ENCODE assay signal across 8 mouse cellular contexts in the genomic region with DNA sequence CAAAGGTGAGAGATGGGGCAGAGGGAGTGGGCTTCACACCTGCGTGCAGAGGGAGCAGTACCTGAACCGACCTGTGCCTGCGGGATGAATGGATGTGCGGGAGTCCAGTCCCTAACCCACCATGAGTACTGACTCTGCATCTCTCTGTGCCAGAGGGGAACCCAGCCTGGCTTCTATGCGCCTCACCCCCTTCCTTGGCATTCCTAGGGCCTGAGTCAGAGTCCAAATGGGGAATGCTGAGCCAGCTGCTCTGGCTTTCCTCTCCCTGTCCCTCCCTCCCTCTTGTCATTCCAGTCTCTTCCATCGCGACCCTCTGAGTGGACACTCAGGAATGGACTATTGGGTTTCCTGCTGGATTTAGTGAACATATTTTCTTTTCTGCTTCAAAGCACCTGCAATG. TPM values are rescaled to one million over a fixed set of nuclear protein-coding genes. Genes with fewer than 3 reads are reported as not detected.
DNase-seq lines count a peak whose midpoint lies in the region; ATAC-seq and TF ChIP-seq lines count a peak whose summit lies in the region.

No protein-coding gene starts in this region.

- peak overlapping the region; percentile 79 for H3K9ac ChIP-seq in heart, embryonic 14.5 days (ENCODE audit: low read length)
- H3K9ac ChIP-seq in hindbrain, embryonic 16.5 days (ENCODE audit: low read depth, low read length), result no peak overlapping the region
- H3K9ac ChIP-seq in midbrain, postnatal 0 days (replicated peaks; ENCODE audit: low read length, poor library complexity, severe bottlenecking), result no peak overlapping the region

- WGBS in heart, embryonic 14.5 days, result 25% methylated on average over 7 of the region's 7 CpGs
- WGBS in hindbrain, embryonic 16.5 days, result 66% methylated on average over 7 of the region's 7 CpGs
- WGBS in midbrain, postnatal 0 days, result 70% methylated on average over 7 of the region's 7 CpGs

- no peak for TF ChIP-seq CTCF in midbrain, postnatal 0 days (IDR thresholded peaks at IDR 0.05)

- 0 out of 2 replicates have a peak, but pooled peaks cover 3% of the 10 kb centered on the region for H3K36me3 ChIP-seq in heart, embryonic 14.5 days (ENCODE audit: control insufficient read depth, insufficient read depth, low read length)
- no peaks in the 10 kb centered on the region for H3K36me3 ChIP-seq in hindbrain, embryonic 16.5 days (ENCODE audit: control insufficient read depth, insufficient read depth, low read length)
- no peaks in the 10 kb centered on the region for H3K36me3 ChIP-seq in midbrain, postnatal 0 days (ENCODE audit: insufficient read depth, low read length)

- intact Hi-C loops in left cerebral cortex, postnatal 36 days (cut with DNase I), result no loop called here

- H3K4me1 ChIP-seq in heart, embryonic 14.5 days (ENCODE audit: control insufficient read depth in 2 of 2, insufficient read depth in 2 of 2, low read length in 2 of 2), result peaks cover 12 to 27% of the 10 kb centered on the region in 2 experiments
- peaks cover 5% of the 10 kb centered on the region; the same call in 1 of the 2 replicates for H3K4me1 ChIP-seq in hindbrain, embryonic 16.5 days (ENCODE audit: control insufficient read depth, insufficient read depth, low read depth, low read length)
- H3K4me1 ChIP-seq in midbrain, postnatal 0 days (ENCODE audit: insufficient read depth, low read length), result no peaks in the 10 kb centered on the region

- no peaks in the 10 kb centered on the region for H3K9me3 ChIP-seq in heart, embryonic 14.5 days (ENCODE audit: control insufficient read depth, low read length)
- H3K9me3 ChIP-seq in hindbrain, embryonic 16.5 days (ENCODE audit: control insufficient read depth, low read length), result no peaks in the 10 kb centered on the region
- no peaks in the 10 kb centered on the region for H3K9me3 ChIP-seq in midbrain, postnatal 0 days (ENCODE audit: low read length)

- H3K27me3 ChIP-seq in heart, embryonic 14.5 days (ENCODE audit: control insufficient read depth, insufficient read depth, low read length), result no peaks in the 10 kb centered on the region
- peaks cover 5% of the 10 kb centered on the region for H3K27me3 ChIP-seq in hindbrain, embryonic 16.5 days (replicated peaks; ENCODE audit: control insufficient read depth, insufficient read depth, low read length)
- peaks cover 13% of the 10 kb centered on the region for H3K27me3 ChIP-seq in midbrain, postnatal 0 days (ENCODE audit: insufficient read depth, low read length)

- peak; percentile 74 for ATAC-seq in heart, embryonic 14.5 days (ENCODE audit: insufficient number of reproducible peaks, insufficient read depth, low FRiP score, low read depth)
- no peak for ATAC-seq in hindbrain, embryonic 16.5 days
- ATAC-seq in midbrain, postnatal 0 days (ENCODE audit: low FRiP score), result no peak

- peak overlapping the region; percentile 83 to 85 for H3K27ac ChIP-seq in heart, embryonic 14.5 days (replicated peaks in 1 of 2; ENCODE audit: control insufficient read depth in 1 of 2, insufficient read depth in 1 of 2, low read depth in 2 of 2, low read length in 2 of 2)
- H3K27ac ChIP-seq in hindbrain, embryonic 16.5 days (ENCODE audit: low read depth, low read length), result no peak overlapping the region
- no peak overlapping the region for H3K27ac ChIP-seq in midbrain, postnatal 0 days (ENCODE audit: low read depth, low read length)

- peak; percentile 77 for DNase-seq in 3134 (ENCODE audit: extremely low read depth, insufficient read length, low spot score)
- peak; percentile 27 to 38 for DNase-seq in adrenal gland, adult 18-20 months (ENCODE audit: low spot score in 2 of 2)
- peak; percentile 77 to 89 for DNase-seq in kidney, postnatal 36 days
- no peak for DNase-seq in cerebellum, postnatal 4 days (ENCODE audit: low spot score in 2 of 2)
- no peak for DNase-seq in left cerebral cortex, postnatal 36 days (ENCODE audit: low spot score in 2 of 2)
- DNase-seq in midbrain, postnatal 0 days (ENCODE audit: low spot score), result no peak

- H3K4me3 ChIP-seq in heart, embryonic 14.5 days (ENCODE audit: control insufficient read depth in 1 of 2, insufficient read depth in 1 of 2, low read depth in 1 of 2, low read length in 2 of 2), result peak overlapping the region; percentile 36 to 45
- no peak overlapping the region for H3K4me3 ChIP-seq in hindbrain, embryonic 16.5 days (ENCODE audit: low read length)
- H3K4me3 ChIP-seq in midbrain, postnatal 0 days (ENCODE audit: low read depth, low read length), result no peak overlapping the region

- peak overlapping the region; percentile 71 for H3K4me2 ChIP-seq in heart, embryonic 14.5 days (ENCODE audit: low read length)
- H3K4me2 ChIP-seq in hindbrain, embryonic 16.5 days (ENCODE audit: low read length), result no peak overlapping the region
- H3K4me2 ChIP-seq in midbrain, postnatal 0 days (ENCODE audit: low read depth, low read length, poor library complexity, severe bottlenecking), result no peak overlapping the region

RNA-seq across cellular contexts. Expression of a gene that starts 0.3 kb away (rescaled TPM):
- under 1 TPM; 0.17 to 0.26 TPM for total RNA-seq in adrenal gland, adult 18-20 months (2021)
- polyA plus RNA-seq in heart, embryonic 14.5 days (2014; fragmentation: Nextera tagmentation; extraction: Ambion mirVana), result 4.9 and 6.1 TPM in 2 replicates
- under 1 TPM in 1 of 2 experiments, not detected in 1; 0.14 TPM for total RNA-seq in left cerebral cortex, postnatal 36 days (2021)
- polyA plus RNA-seq in hindbrain, embryonic 16.5 days (2015; fragmentation: Nextera tagmentation; extraction: Ambion mirVana), result 0.13 and 0.36 TPM in 2 replicates
- total RNA-seq in midbrain, postnatal 0 days (2014; rRNA removed), result 0.11 TPM in 1 of 2 replicates, not detected in the other
- polyA plus RNA-seq in midbrain, postnatal 0 days (2015; fragmentation: Nextera tagmentation; extraction: Ambion mirVana), result 0.09 TPM in 1 of 2 replicates, not detected in the other

RNA-seq across cellular contexts. Expression of a gene that starts 22.4 kb away (rescaled TPM):
- total RNA-seq in adrenal gland, adult 18-20 months (2021), result 1 to 10 TPM; 2.8 to 2.9 TPM
- polyA plus RNA-seq in heart, embryonic 14.5 days (2014; fragmentation: Nextera tagmentation; extraction: Ambion mirVana), result 0.36 TPM in 1 of 2 replicates, not detected in the other
- total RNA-seq in left cerebral cortex, postnatal 36 days (2021), result 1 to 10 TPM; 1.4 to 4.0 TPM
- polyA plus RNA-seq in hindbrain, embryonic 16.5 days (2015; fragmentation: Nextera tagmentation; extraction: Ambion mirVana), result 4.9 and 6.1 TPM in 2 replicates
- 6.2 and 8.4 TPM in 2 replicates for total RNA-seq in midbrain, postnatal 0 days (2014; rRNA removed)
- 6.3 and 6.6 TPM in 2 replicates for polyA plus RNA-seq in midbrain, postnatal 0 days (2015; fragmentation: Nextera tagmentation; extraction: Ambion mirVana)

RNA-seq across cellular contexts. Expression of a gene that starts 35.9 kb away (rescaled TPM):
- total RNA-seq in adrenal gland, adult 18-20 months (2021), result 10 to 100 TPM; 12.0 to 25.3 TPM
- 16.3 and 19.1 TPM in 2 replicates for polyA plus RNA-seq in heart, embryonic 14.5 days (2014; fragmentation: Nextera tagmentation; extraction: Ambion mirVana)
- 1 to 10 TPM; 2.3 to 3.3 TPM for total RNA-seq in left cerebral cortex, postnatal 36 days (2021)
- 2.4 and 3.5 TPM in 2 replicates for polyA plus RNA-seq in hindbrain, embryonic 16.5 days (2015; fragmentation: Nextera tagmentation; extraction: Ambion mirVana)
- 4.4 TPM in 2 replicates for total RNA-seq in midbrain, postnatal 0 days (2014; rRNA removed)
- polyA plus RNA-seq in midbrain, postnatal 0 days (2015; fragmentation: Nextera tagmentation; extraction: Ambion mirVana), result 2.3 and 2.6 TPM in 2 replicates

RNA-seq across cellular contexts. Expression of a gene that starts 42.0 kb away (rescaled TPM):
- 1 to 10 TPM in 1 of 2 experiments, under 1 TPM in 1; 0.20 to 1.7 TPM for total RNA-seq in adrenal gland, adult 18-20 months (2021)
- not detected in 2 replicates for polyA plus RNA-seq in heart, embryonic 14.5 days (2014; fragmentation: Nextera tagmentation; extraction: Ambion mirVana)
- 10 to 100 TPM in 1 of 2 experiments, 1 to 10 TPM in 1; 8.5 to 12.7 TPM for total RNA-seq in left cerebral cortex, postnatal 36 days (2021)
- polyA plus RNA-seq in hindbrain, embryonic 16.5 days (2015; fragmentation: Nextera tagmentation; extraction: Ambion mirVana), result 0.40 TPM in 2 replicates
- total RNA-seq in midbrain, postnatal 0 days (2014; rRNA removed), result 0.09 and 0.82 TPM in 2 replicates
- 0.10 and 0.38 TPM in 2 replicates for polyA plus RNA-seq in midbrain, postnatal 0 days (2015; fragmentation: Nextera tagmentation; extraction: Ambion mirVana)

Comparison
In these comparisons a context has a peak if more than half of its experiments do, and no peak if none do; other contexts are left out.
1. DNase-seq: peak in 3134 (single experiment), adrenal gland, adult 18-20 months (2 of 2) and kidney, postnatal 36 days (2 of 2); none in cerebellum, postnatal 4 days (0 of 2), left cerebral cortex, postnatal 36 days (0 of 2) and midbrain, postnatal 0 days (single experiment).
2. H3K27ac ChIP-seq: peak in heart, embryonic 14.5 days (2 of 2); none in hindbrain, embryonic 16.5 days (single experiment) and midbrain, postnatal 0 days (single experiment).
3. H3K4me3 ChIP-seq: peak in heart, embryonic 14.5 days (2 of 2); none in hindbrain, embryonic 16.5 days (single experiment) and midbrain, postnatal 0 days (single experiment).